Mouse (Mus musculus) common myeloid progenitor, adult 5-6 weeks (primary cell): ENCODE measurements around the gene Qars. TPM values are rescaled to one million over a fixed set of nuclear protein-coding genes. Genes with fewer than 3 reads are reported as not detected.

Experiments
- ATAC-seq: replicated peaks from 2 replicates; pipeline ENCODE4 v1.8.0; 2016; ENCODE audit warnings: low read depth, mild to moderate bottlenecking, moderate TSS enrichment, inconsistent platforms; ENCODE audit not compliant: poor library complexity, severe bottlenecking
- total RNA-seq: library from RNA; stranded (forward); fragments of 200-1000, 187-1606 nt; gene quantifications from 2 replicates; pipeline ENCODE4 v1.2.3, GENCODE M21; 2017

Qars gene
- total RNA-seq, 1 experiment from 2014 or later, result 149 TPM

DNA sequence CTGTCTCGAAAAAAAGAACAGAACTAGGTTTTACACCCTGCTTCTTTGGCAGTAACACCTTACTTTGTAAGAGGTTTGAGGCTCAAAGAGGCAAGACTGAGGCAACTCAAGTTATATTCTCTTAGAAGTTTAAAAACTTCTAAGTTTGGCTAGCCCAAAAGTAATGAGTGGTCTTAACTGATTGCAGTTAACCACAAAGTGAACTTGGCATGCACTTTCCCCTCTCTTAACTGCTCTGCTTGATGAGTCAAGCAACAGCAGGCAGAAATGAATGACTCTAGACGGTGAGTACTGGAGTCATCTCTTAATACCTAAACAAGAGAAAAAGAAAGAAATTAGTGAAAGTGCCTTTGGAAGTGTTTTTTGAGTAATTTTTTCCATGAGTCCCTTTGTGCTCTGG is 14.1 kb downstream of the Qars start:
- ATAC-seq, result no peak

DNA sequence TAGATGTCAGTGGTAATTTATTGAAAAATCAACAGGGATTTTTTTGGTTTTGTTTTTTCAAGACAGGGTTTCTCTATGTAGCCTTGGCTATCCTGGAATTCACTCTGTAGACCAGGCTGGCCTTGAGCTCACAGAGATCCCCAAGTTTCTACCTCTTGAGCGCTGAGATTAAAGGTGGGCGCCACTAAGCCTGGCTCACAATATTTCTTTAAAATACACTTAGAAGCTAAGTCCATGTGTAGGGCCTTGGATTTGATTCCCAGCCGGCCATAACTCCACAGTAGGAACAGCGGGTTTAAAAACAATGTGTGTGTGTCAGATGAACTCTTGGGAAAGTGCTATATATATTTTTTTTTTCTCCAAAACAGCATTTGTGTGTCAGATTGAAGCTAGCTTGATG is 15.8 kb downstream of the Qars start:
- no peak for ATAC-seq

DNA sequence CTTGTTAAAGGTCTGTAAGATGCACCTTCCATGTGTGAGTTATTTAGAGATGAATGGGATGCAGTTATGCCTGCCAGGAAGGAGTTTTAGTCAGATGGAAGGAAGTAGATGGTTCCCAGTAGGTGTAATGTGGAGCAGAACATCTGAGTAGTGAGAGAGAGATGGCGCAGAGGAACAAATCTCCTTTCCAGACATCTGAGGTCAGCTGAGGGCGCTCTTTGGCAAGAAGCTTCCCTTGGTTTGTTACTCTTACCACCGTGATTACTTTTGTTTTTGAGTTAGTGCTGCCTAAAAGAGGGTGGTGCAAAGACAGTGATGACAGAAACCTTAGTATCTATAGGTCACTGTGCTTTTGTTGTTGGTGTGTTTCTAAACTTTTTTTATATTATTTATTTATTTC is 17.9 kb downstream of the Qars start:
- ATAC-seq, result no peak

DNA sequence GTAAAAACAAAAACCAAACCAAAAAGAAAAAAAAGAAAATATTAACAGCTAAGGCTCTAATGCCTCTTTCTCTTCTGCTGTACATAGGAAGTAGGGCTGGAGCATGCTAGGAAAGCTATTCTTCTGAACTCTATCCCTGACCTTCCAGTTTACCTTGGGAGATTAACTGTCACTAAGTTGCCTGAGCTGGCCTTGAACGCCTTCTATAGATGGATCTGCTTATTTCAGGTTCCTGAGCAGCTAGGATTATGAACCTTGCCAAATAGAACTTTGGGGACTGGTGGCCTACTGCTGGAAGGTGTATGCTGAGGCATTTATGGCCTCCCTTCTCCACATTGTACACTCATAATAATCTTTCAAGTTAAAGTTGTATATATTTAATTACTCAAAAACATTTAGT is 23.4 kb downstream of the Qars start:
- no peak for ATAC-seq

DNA sequence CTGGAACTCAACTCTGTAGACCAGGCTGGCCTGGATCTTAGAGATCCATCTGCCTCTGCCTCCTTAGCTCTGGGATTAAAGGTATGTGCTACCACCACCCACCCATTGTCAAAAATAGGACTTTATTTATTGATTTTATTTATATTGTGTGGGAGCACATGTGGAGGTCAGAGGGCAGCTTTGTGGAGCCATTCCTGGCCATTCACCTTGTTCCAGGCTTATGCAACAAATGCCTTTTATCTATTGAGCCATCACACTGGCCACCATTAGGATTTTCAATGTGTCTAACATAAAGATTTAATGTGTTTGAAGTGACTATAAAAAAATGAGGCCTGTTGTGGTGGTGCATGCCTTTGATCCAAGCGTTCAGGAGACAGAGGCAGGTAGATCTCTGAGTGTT is 24.0 kb downstream of the Qars start:
- no peak for ATAC-seq

DNA sequence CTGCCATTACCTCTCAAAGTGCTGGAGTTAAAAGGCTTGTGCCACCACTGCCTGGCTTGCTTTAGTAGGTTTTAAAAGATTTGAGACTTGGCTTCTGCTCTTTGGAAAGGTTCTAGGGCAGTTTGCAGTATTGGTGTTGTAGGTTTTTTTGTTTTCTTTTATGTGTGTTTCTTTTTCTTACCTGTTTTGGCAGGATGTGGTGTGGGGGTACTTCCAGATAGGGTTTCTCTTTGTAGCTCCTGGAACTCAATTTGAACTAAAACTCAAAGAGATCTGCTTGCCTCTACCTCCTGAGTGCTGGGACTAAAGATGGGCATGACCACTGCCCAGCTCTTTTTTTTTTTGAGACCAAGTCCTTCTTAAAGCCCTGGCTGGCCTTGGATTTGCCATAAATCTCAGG is 33.3 kb downstream of the Qars start:
- ATAC-seq, result no peak

DNA sequence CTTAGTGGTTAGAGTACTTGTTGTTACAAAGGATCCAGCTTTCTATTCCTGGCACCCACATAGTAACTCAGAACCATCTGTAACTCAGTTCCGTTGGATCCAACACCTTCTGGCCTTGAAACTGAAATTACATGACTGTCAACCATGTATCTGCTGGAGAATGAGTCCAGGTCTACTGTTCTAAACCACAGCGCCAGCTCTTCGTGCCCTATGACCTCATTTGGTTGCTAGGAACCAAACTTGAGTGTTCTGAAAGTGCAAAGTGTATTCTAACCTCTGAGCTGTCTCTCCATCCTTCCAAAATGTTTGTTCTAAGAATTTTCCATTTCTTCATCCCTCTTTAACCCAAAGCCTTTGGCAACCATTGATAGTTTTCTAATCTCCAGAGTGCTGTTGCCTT is 38.5 kb downstream of the Qars start:
- ATAC-seq, result no peak

DNA sequence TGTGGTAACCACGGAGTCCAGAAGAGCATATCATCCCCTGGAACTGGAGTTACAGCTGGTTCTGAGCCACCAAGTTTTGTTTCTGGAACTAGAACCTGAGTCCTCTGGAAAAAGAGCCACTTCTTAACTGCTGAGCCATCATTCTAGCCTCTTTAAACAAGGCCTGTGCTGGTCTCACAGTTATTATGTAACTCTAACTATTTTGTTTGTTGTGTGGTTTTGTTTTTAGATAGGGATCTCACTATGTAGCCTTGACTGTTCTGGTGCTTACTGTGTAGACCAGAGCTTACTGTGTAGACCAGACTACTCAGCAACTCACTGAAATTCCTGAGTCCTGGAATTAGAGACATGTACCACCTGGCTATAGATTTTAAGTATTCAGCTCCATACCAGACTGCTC is 39.4 kb downstream of the Qars start:
- ATAC-seq, result no peak

DNA sequence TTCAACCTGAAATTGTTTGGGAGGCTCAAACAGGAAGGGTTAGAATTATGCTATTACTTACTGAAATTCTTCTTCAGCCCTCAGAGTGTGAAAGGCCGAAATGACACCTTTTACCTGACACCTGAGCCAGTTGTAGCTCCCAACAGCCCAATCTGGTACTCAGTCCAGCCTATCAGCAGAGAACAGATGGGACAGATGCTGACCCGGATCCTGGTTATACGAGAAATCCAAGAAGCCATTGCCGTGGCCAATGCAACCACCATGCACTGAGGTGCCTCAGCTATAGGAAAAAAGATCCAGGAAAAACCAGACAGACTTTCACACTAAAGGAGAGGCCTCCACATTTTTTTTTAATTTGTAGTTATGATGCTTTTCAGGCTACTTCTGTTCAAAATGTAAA is 51.7 kb downstream of the Qars start:
- no peak for ATAC-seq

DNA sequence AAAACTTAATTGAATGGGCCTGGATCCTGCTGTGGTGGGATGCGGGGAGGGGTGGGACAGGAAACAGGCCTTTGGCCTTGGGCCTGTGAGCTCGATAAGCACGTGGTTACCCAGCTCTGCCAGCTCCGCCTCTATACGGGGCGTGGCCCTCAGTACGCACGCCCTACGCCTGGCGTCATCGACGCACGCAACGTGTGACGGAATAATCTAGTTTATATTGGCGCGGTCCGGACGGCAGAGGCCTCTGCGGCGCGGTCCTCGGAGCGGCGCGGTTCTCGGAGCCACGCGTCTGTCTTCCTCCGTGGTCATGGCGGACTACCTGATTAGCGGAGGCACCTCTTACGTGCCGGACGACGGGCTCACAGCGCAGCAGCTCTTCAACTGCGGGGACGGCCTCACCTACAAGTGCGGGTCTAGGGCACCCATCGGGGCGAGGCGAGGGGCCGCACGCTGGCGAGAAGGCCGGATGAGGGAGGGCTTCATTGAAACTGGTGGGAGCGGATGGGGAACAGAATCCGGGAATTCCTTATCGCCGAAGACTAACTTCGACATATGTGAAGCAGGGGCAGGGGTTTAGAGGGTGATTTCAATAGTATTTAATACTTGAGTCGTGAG is 52.8 kb downstream of the Qars start, which contains the start of gene Impdh2:
TSS of gene Impdh2 (plus strand) at position 60 of the 615 bp plus-strand sequence.
- ATAC-seq, result peak; percentile 96

DNA sequence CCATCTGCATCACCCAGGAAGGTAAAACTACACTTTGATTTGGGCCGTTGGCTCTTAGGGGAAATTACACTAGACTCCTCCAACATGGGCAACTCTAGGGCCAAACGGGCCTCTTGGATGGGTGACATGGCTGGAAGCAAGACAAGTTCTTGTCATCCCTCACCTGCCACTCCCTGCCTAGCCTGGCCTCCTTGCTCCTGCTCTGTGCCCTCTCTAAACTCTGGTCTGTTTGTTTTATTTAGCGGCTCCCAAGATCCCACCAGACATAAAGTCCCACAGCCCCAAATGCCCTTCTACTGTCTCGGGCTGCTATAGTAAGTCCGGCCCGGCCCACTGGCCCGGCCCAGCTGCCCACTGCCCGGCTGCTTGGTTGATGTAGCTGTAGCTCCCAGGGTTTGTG is 56.2 kb downstream of the Qars start:
- ATAC-seq, result no peak

DNA sequence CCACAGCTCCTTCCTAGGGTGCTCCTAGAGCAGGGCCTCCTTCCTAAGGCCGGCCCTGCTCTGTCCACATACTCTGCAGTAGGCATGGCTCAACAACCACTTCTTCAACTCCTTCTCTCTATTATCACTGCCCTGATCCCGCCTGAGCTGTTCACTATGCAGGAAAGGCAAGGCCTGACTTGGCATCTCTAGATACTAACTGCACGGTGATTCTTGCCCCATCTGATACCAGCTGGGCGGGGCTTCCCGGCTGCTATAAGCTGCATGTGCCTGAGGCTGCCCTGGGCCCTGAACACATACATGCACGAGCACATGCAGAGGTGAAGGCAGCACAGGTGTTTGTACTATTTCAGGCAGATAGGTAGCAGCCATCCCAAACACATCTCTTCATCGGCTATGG is 56.6 kb downstream of the Qars start:
- ATAC-seq, result no peak

Other genes with a start within 250 kb of the Qars start
- gene Dag1, start 243.7 kb upstream of the Qars start, total RNA-seq, result 7.7 and 10.9 TPM in 2 replicates
- gene Nicn1, start 217.3 kb upstream of the Qars start, total RNA-seq, result 8.2 and 9.0 TPM in 2 replicates
- gene Amt, start 210.9 kb upstream of the Qars start, total RNA-seq, result 0.82 TPM in 1 of 2 replicates, not detected in the other
- gene Rhoa, start 201.6 kb upstream of the Qars start, total RNA-seq, result 256 and 280 TPM in 2 replicates
- 5.4 and 7.9 TPM in 2 replicates for gene Tcta, start 201.5 kb upstream of the Qars start, total RNA-seq
- 1,127 and 1,204 TPM in 2 replicates for gene Gpx1, start 168.8 kb upstream of the Qars start, total RNA-seq
- 49.2 and 75.5 TPM in 2 replicates for gene Usp4, start 159.9 kb upstream of the Qars start, total RNA-seq
- not detected in 2 replicates for gene 1700102P08Rik, start 114.9 kb upstream of the Qars start, total RNA-seq
- gene Ccdc36, start 79.2 kb upstream of the Qars start, total RNA-seq, result 0.59 and 1.4 TPM in 2 replicates
- gene BC048562, start 71.2 kb upstream of the Qars start, total RNA-seq, result not detected in 2 replicates
- 11.0 and 15.4 TPM in 2 replicates for gene Ccdc71, start 47.2 kb upstream of the Qars start, total RNA-seq
- 6.8 and 8.2 TPM in 2 replicates for gene Klhdc8b, start 46.1 kb upstream of the Qars start, total RNA-seq
- 0.15 and 0.37 TPM in 2 replicates for gene Lamb2, start 28.0 kb upstream of the Qars start, total RNA-seq
- 54.3 and 63.1 TPM in 2 replicates for gene Usp19, start 17.1 kb upstream of the Qars start, total RNA-seq
- 131 and 150 TPM in 2 replicates for gene Qrich1, start 9.1 kb downstream of the Qars start, total RNA-seq
- gene Impdh2, start 52.6 kb downstream of the Qars start, total RNA-seq, result 317 and 371 TPM in 2 replicates
- gene Ndufaf3, start 59.7 kb downstream of the Qars start, total RNA-seq, result 9.8 and 18.9 TPM in 2 replicates
- 37.7 and 38.8 TPM in 2 replicates for gene Dalrd3, start 62.2 kb downstream of the Qars start, total RNA-seq
- gene Wdr6, start 71.0 kb downstream of the Qars start, total RNA-seq, result 22.0 and 29.5 TPM in 2 replicates
- 0.39 and 1.1 TPM in 2 replicates for gene P4htm, start 90.0 kb downstream of the Qars start, total RNA-seq
- 50.6 and 57.8 TPM in 2 replicates for gene Arih2, start 141.7 kb downstream of the Qars start, total RNA-seq
- 29.1 and 39.0 TPM in 2 replicates for gene Slc25a20, start 154.4 kb downstream of the Qars start, total RNA-seq
- 20.1 and 28.1 TPM in 2 replicates for gene Prkar2a, start 181.6 kb downstream of the Qars start, total RNA-seq